Mouse (Mus musculus): ENCODE measurements around the gene Cs. TPM values are rescaled to one million over a fixed set of nuclear protein-coding genes. Genes with fewer than 3 reads are reported as not detected.

Cs gene
- polyA plus RNA-seq, 1 experiment from 2014 or later = 254 TPM

DNA sequence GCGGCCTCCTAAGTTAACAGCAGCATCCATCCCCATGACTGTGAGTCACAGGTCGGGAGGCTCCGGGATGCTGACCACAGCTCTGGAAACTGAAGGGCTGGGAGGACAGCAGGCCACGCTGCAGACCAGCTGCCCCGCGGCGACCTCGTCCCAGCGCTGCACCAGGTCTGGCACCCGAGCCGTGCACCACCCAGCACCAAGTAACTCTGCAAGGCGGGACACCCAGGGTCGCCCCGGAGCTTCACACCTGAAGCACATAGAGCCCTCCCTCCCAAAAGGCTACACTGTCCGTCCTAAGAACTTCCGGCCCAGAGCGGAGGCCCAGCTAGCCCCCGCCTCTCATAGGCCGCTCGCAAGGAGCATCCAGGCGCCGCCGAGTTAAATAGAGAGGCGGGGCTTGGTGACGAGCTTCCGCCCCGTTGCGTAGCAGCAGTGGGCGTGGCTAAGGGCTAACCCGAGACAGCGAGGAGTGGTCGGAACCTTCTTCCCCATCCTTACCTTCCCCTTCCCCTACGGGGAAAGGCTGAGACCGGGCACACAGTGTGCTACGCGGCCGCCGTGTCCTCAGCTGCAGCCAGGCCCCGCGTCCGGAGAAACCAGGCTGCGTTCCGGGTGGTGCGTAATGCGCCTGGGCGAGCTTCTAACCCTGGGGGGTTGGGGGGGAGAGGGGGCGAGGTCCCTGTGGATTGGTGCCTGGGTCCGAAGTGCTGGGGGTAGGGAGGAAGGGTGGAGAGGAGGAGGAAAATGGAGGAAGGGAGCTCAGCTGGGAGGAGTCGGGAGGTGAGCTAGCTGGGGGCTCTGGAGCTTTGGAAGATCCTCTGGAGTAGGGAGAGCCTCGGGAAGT is 73.9 kb downstream of the Cs start, which contains the start of the genes Nabp2 and Rnf41:
Nabp2 (minus strand) TSS at position 282 of the 844 bp plus-strand sequence.
Rnf41 (plus strand) TSS at position 447 of the 844 bp plus-strand sequence.
- ATAC-seq (replicated peaks; ENCODE audit: low FRiP score, low TSS enrichment, low read depth) (peak; percentile 90), DNase-seq (ENCODE audit: low spot score) (peak; percentile 98)
- peak within 1 kb of the TSS; percentile 74 for H3K9ac ChIP-seq (ENCODE audit: low read length)
- WGBS = under 1% methylated on average over 50 of the region's 50 CpGs
- H3K27ac ChIP-seq (ENCODE audit: low read depth) = peak within 1 kb of the TSS; percentile 89
- peaks cover 28% of the 10 kb centered on the region for H3K4me1 ChIP-seq (replicated peaks; ENCODE audit: control insufficient read depth, insufficient read depth, low read length)
- peaks cover 37% of the 10 kb centered on the region for H3K36me3 ChIP-seq (ENCODE audit: control insufficient read depth, insufficient read depth, low read length)
- peak within 1 kb of the TSS; percentile 91 for H3K4me3 ChIP-seq (ENCODE audit: low read depth, low read length)
- no peaks in the 10 kb centered on the region for H3K27me3 ChIP-seq (replicated peaks; ENCODE audit: control insufficient read depth, insufficient read depth, low read length)
- H3K9me3 ChIP-seq (ENCODE audit: control insufficient read depth, low read length) = no peaks in the 10 kb centered on the region
- peak within 1 kb of the TSS; percentile 97 for H3K4me2 ChIP-seq (ENCODE audit: low read length)

DNA sequence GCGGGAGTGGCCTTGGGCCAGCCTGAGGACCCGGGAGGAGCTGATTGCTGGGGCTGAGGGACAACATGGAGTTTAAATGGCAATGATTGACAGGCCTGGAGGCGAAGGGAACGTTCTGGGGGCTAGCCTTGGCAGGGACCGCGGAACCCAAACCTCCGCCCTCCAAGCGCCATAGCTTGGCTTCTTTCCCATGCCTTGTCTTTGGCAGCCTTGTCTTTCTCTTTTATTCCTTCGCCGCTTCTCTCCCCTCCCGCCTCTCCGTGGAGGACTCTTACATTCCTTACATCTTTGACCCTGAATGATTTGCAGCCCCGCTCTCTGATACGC is 74.5 kb downstream of the Cs start:
- 1% methylated on average over 14 of the region's 14 CpGs for WGBS
- H3K4me1 ChIP-seq (replicated peaks; ENCODE audit: control insufficient read depth, insufficient read depth, low read length) = peaks cover 28% of the 10 kb centered on the region
- peak overlapping the region; percentile 74 for H3K9ac ChIP-seq (ENCODE audit: low read length)
- peaks cover 38% of the 10 kb centered on the region for H3K36me3 ChIP-seq (ENCODE audit: control insufficient read depth, insufficient read depth, low read length)
- no peaks in the 10 kb centered on the region for H3K9me3 ChIP-seq (ENCODE audit: control insufficient read depth, low read length)
- no peaks in the 10 kb centered on the region for H3K27me3 ChIP-seq (replicated peaks; ENCODE audit: control insufficient read depth, insufficient read depth, low read length)
- peak overlapping the region; percentile 91 for H3K4me3 ChIP-seq (ENCODE audit: low read depth, low read length)
- H3K27ac ChIP-seq (ENCODE audit: low read depth) = peak overlapping the region; percentile 89
- H3K4me2 ChIP-seq (ENCODE audit: low read length) = peak overlapping the region; percentile 97
- no peak for DNase-seq (ENCODE audit: low spot score)
- no peak for ATAC-seq (replicated peaks; ENCODE audit: low FRiP score, low TSS enrichment, low read depth)

Small RNAs within 50 kb of the gene (microRNA-seq; reads per million reads assigned to microRNA genes)
- gene Gm25361 (not detected), gene Gm26308 (not detected), gene Mir6914 (0.34 reads per million), gene Mir6915 (1.7 reads per million, percentile 19 among the genes with 10 or more reads in this experiment)

Other genes starting within 250 kb of the Cs start
- 23.7 and 26.2 TPM in 2 replicates for gene Baz2a, start 246.2 kb upstream of the Cs start, polyA plus RNA-seq (2014; fragmentation: Nextera tagmentation; extraction: Ambion mirVana)
- gene Rbms2, start 157.4 kb upstream of the Cs start, polyA plus RNA-seq (2014; fragmentation: Nextera tagmentation; extraction: Ambion mirVana) = 25.3 and 31.0 TPM in 2 replicates
- gene Gls2, start 143.3 kb upstream of the Cs start, polyA plus RNA-seq (2014; fragmentation: Nextera tagmentation; extraction: Ambion mirVana) = 1.7 TPM in 2 replicates
- gene Spryd4, start 125.9 kb upstream of the Cs start, polyA plus RNA-seq (2014; fragmentation: Nextera tagmentation; extraction: Ambion mirVana) = 34.9 and 37.2 TPM in 2 replicates
- not detected in 2 replicates for gene Mip, start 111.9 kb upstream of the Cs start, polyA plus RNA-seq (2014; fragmentation: Nextera tagmentation; extraction: Ambion mirVana)
- gene Timeless, start 105.7 kb upstream of the Cs start, polyA plus RNA-seq (2014; fragmentation: Nextera tagmentation; extraction: Ambion mirVana) = 58.1 and 59.5 TPM in 2 replicates
- 0.30 TPM in 2 replicates for gene Apon, start 83.6 kb upstream of the Cs start, polyA plus RNA-seq (2014; fragmentation: Nextera tagmentation; extraction: Ambion mirVana)
- 0.15 TPM in 1 of 2 replicates, not detected in the other for gene Apof, start 69.1 kb upstream of the Cs start, polyA plus RNA-seq (2014; fragmentation: Nextera tagmentation; extraction: Ambion mirVana)
- gene Stat2, start 67.2 kb upstream of the Cs start, polyA plus RNA-seq (2014; fragmentation: Nextera tagmentation; extraction: Ambion mirVana) = 12.0 and 12.8 TPM in 2 replicates
- 0.77 TPM in 2 replicates for gene Il23a, start 39.0 kb upstream of the Cs start, polyA plus RNA-seq (2014; fragmentation: Nextera tagmentation; extraction: Ambion mirVana)
- gene Pan2, start 34.4 kb upstream of the Cs start, polyA plus RNA-seq (2014; fragmentation: Nextera tagmentation; extraction: Ambion mirVana) = 32.7 and 35.0 TPM in 2 replicates
- 308 and 317 TPM in 2 replicates for gene Cnpy2, start 15.3 kb upstream of the Cs start, polyA plus RNA-seq (2014; fragmentation: Nextera tagmentation; extraction: Ambion mirVana)
- gene Coq10a, start 31.3 kb downstream of the Cs start, polyA plus RNA-seq (2014; fragmentation: Nextera tagmentation; extraction: Ambion mirVana) = 11.0 and 15.7 TPM in 2 replicates
- 12.1 and 13.3 TPM in 2 replicates for gene Ankrd52, start 39.4 kb downstream of the Cs start, polyA plus RNA-seq (2014; fragmentation: Nextera tagmentation; extraction: Ambion mirVana)
- gene Slc39a5, start 63.5 kb downstream of the Cs start, polyA plus RNA-seq (2014; fragmentation: Nextera tagmentation; extraction: Ambion mirVana) = 47.6 and 56.7 TPM in 2 replicates
- gene Nabp2, start 73.8 kb downstream of the Cs start, polyA plus RNA-seq (2014; fragmentation: Nextera tagmentation; extraction: Ambion mirVana) = 94.7 and 99.1 TPM in 2 replicates
- 30.5 and 36.0 TPM in 2 replicates for gene Rnf41, start 73.9 kb downstream of the Cs start, polyA plus RNA-seq (2014; fragmentation: Nextera tagmentation; extraction: Ambion mirVana)
- gene Smarcc2, start 121.5 kb downstream of the Cs start, polyA plus RNA-seq (2014; fragmentation: Nextera tagmentation; extraction: Ambion mirVana) = 71.9 and 82.2 TPM in 2 replicates
- gene Myl6, start 156.4 kb downstream of the Cs start, polyA plus RNA-seq (2014; fragmentation: Nextera tagmentation; extraction: Ambion mirVana) = 1,777 and 1,828 TPM in 2 replicates
- gene Myl6b, start 161.0 kb downstream of the Cs start, polyA plus RNA-seq (2014; fragmentation: Nextera tagmentation; extraction: Ambion mirVana) = 3.1 TPM in 2 replicates
- 27.3 and 28.0 TPM in 2 replicates for gene Esyt1, start 188.1 kb downstream of the Cs start, polyA plus RNA-seq (2014; fragmentation: Nextera tagmentation; extraction: Ambion mirVana)
- 11.3 TPM in 2 replicates for gene Zc3h10, start 210.0 kb downstream of the Cs start, polyA plus RNA-seq (2014; fragmentation: Nextera tagmentation; extraction: Ambion mirVana)
- gene Rpl41, start 211.6 kb downstream of the Cs start, polyA plus RNA-seq (2014; fragmentation: Nextera tagmentation; extraction: Ambion mirVana) = 4,682 and 5,210 TPM in 2 replicates
- 248 and 252 TPM in 2 replicates for gene Pa2g4, start 228.3 kb downstream of the Cs start, polyA plus RNA-seq (2014; fragmentation: Nextera tagmentation; extraction: Ambion mirVana)

Data from intestine, embryonic 14.5 days (tissue).